9 mouse cellular contexts compared by ENCODE assay signal in genomic region chr11:101171721-101172433, GRCm38 (mm10). TPM values are rescaled to one million over a fixed set of nuclear protein-coding genes. Genes with fewer than 3 reads are reported as not detected.
DNase-seq lines count a peak whose midpoint lies in the region; ATAC-seq and TF ChIP-seq lines count a peak whose summit lies in the region.
"Had no signal": no experiment of that assay in that cellular context is flagged by ENCODE, and none has a peak within 500 bp of the region (broad histone marks: within the 10 kb centered on the region; RNA-seq: fewer than 3 reads in every experiment).

No protein-coding gene starts in this region.

- peak overlapping the region; percentile 57 for H3K9ac ChIP-seq in heart, embryonic 15.5 days
- H3K9ac ChIP-seq in liver, embryonic 16.5 days (ENCODE audit: low read depth, low read length) = no peak overlapping the region; the same call in 1 of the 2 replicates

- peak; percentile 59 for DNase-seq in CD4-positive helper T cell, adult 2 months (ENCODE audit: low read depth, low spot score)
- peak; percentile 64 for DNase-seq in adrenal gland, adult 8-10 months
- peak; percentile 84 for DNase-seq in kidney, postnatal 14 days
- peak; percentile 76 for DNase-seq in neural tube, embryonic 10.5 days (ENCODE audit: extremely low spot score, low spot score)
- peak; percentile 71 for DNase-seq in urinary bladder, postnatal 25 days (ENCODE audit: low spot score)

- peak overlapping the region; percentile 71 for H3K4me2 ChIP-seq in heart, embryonic 15.5 days
- peak overlapping the region; percentile 65 for H3K4me2 ChIP-seq in liver, embryonic 16.5 days (ENCODE audit: low read depth, low read length)

- ATAC-seq in heart, embryonic 15.5 days (replicated peaks; ENCODE audit: insufficient number of reproducible peaks, insufficient read depth, low FRiP score, low read depth) = peak; percentile 53
- ATAC-seq in liver, embryonic 16.5 days (ENCODE audit: low read depth) = peak; percentile 43

- no peaks in the 10 kb centered on the region for H3K9me3 ChIP-seq in heart, embryonic 15.5 days (replicated peaks)
- no peaks in the 10 kb centered on the region for H3K9me3 ChIP-seq in liver, embryonic 16.5 days (replicated peaks; ENCODE audit: control insufficient read depth, low read length)

- WGBS in heart, embryonic 15.5 days = under 1% methylated on average over 31 of the region's 31 CpGs
- WGBS in liver, embryonic 16.5 days (ENCODE audit: insufficient replicate concordance) = under 1% methylated on average over 31 of the region's 31 CpGs

- H3K27ac ChIP-seq in embryonic fibroblast, embryonic 13.5 days (ENCODE audit: insufficient read depth, low read length) = peak overlapping the region; percentile 91
- peak overlapping the region; percentile 94 for H3K27ac ChIP-seq in heart, embryonic 15.5 days
- peak overlapping the region; percentile 54 for H3K27ac ChIP-seq in liver, embryonic 16.5 days (ENCODE audit: low read length)

- H3K4me1 ChIP-seq in embryonic fibroblast, embryonic 13.5 days (ENCODE audit: control insufficient read depth, insufficient read depth, low read length) = peaks cover 7% of the 10 kb centered on the region
- H3K4me1 ChIP-seq in heart, embryonic 15.5 days (replicated peaks) = peaks cover 72% of the 10 kb centered on the region
- peaks cover 30% of the 10 kb centered on the region for H3K4me1 ChIP-seq in liver, embryonic 16.5 days (ENCODE audit: control insufficient read depth, low read depth, low read length)

- TF ChIP-seq CTCF in embryonic fibroblast, embryonic 13.5 days (IDR thresholded peaks at IDR 0.05; ENCODE audit: borderline replicate concordance, insufficient read depth, low read length) = no peak

- peak; percentile 87 for TF ChIP-seq POLR2A in embryonic fibroblast, embryonic 13.5 days (IDR thresholded peaks at IDR 0.05; ENCODE audit: low read depth, low read length)

- H3K27me3 ChIP-seq in heart, embryonic 15.5 days = peaks cover 19% of the 10 kb centered on the region
- H3K27me3 ChIP-seq in liver, embryonic 16.5 days (ENCODE audit: control insufficient read depth, insufficient read depth, low read depth, low read length) = peaks cover 99% of the 10 kb centered on the region

- peak overlapping the region; percentile 45 for H3K4me3 ChIP-seq in embryonic fibroblast, embryonic 13.5 days (ENCODE audit: insufficient read depth, low read length)
- peak overlapping the region; percentile 59 for H3K4me3 ChIP-seq in heart, embryonic 15.5 days
- H3K4me3 ChIP-seq in liver, embryonic 16.5 days (ENCODE audit: low read depth, low read length) = peak overlapping the region; percentile 55

- peaks cover 13% of the 10 kb centered on the region for H3K36me3 ChIP-seq in heart, embryonic 15.5 days
- no peaks in the 10 kb centered on the region for H3K36me3 ChIP-seq in liver, embryonic 16.5 days (ENCODE audit: control insufficient read depth, insufficient read depth)

RNA-seq across cellular contexts. Expression of gene Plekhh3, which starts 0.7 kb away (rescaled TPM):
- total RNA-seq in adrenal gland, adult 8-10 months (2022) = 10 to 100 TPM; 26.9 to 44.3 (median 30.4) TPM
- 7.1 and 11.5 TPM in 2 replicates for polyA plus RNA-seq in embryonic fibroblast, embryonic 13.5 days (2011; ENCODE audit: insufficient read length, low read depth, missing spikeins)
- 10.5 and 13.6 TPM in 2 replicates for polyA plus RNA-seq in heart, embryonic 15.5 days (2015; fragmentation: Nextera tagmentation; extraction: Ambion mirVana)
- 1.1 and 1.7 TPM in 2 replicates for polyA plus RNA-seq in liver, embryonic 16.5 days (2015; fragmentation: Nextera tagmentation; extraction: Ambion mirVana)
- total RNA-seq: hematopoietic stem cell, adult 5-6 weeks had no signal

RNA-seq across cellular contexts. Expression of gene Cntnap1, which starts 1.6 kb away (rescaled TPM):
- total RNA-seq in adrenal gland, adult 8-10 months (2022) = 1 to 10 TPM; 5.7 to 7.4 (median 6.4) TPM
- 3.0 TPM in 2 replicates for polyA plus RNA-seq in embryonic fibroblast, embryonic 13.5 days (2011; ENCODE audit: insufficient read length, low read depth, missing spikeins)
- 0.50 and 0.85 TPM in 2 replicates for polyA plus RNA-seq in heart, embryonic 15.5 days (2015; fragmentation: Nextera tagmentation; extraction: Ambion mirVana)
- 0.11 and 0.17 TPM in 2 replicates for polyA plus RNA-seq in liver, embryonic 16.5 days (2015; fragmentation: Nextera tagmentation; extraction: Ambion mirVana)
- total RNA-seq: hematopoietic stem cell, adult 5-6 weeks had no signal

RNA-seq across cellular contexts. Expression of gene Ccr10, which starts 3.4 kb away (rescaled TPM):
- under 1 TPM; 0.15 to 0.70 (median 0.36) TPM for total RNA-seq in adrenal gland, adult 8-10 months (2022)
- not detected in 2 replicates for polyA plus RNA-seq in embryonic fibroblast, embryonic 13.5 days (2011; ENCODE audit: insufficient read length, low read depth, missing spikeins)
- polyA plus RNA-seq in heart, embryonic 15.5 days (2015; fragmentation: Nextera tagmentation; extraction: Ambion mirVana) = 0.28 and 0.38 TPM in 2 replicates
- 0.05 and 0.08 TPM in 2 replicates for polyA plus RNA-seq in liver, embryonic 16.5 days (2015; fragmentation: Nextera tagmentation; extraction: Ambion mirVana)
- total RNA-seq: hematopoietic stem cell, adult 5-6 weeks had no signal

RNA-seq across cellular contexts. Expression of gene Tubg2, which starts 16.2 kb away (rescaled TPM):
- total RNA-seq in adrenal gland, adult 8-10 months (2022) = 10 to 100 TPM in 2 of 4 experiments, 1 to 10 TPM in 2; 6.1 to 11.1 (median 9.9) TPM
- polyA plus RNA-seq in embryonic fibroblast, embryonic 13.5 days (2011; ENCODE audit: insufficient read length, low read depth, missing spikeins) = 5.5 and 6.1 TPM in 2 replicates
- 2.7 and 3.4 TPM in 2 replicates for polyA plus RNA-seq in heart, embryonic 15.5 days (2015; fragmentation: Nextera tagmentation; extraction: Ambion mirVana)
- polyA plus RNA-seq in liver, embryonic 16.5 days (2015; fragmentation: Nextera tagmentation; extraction: Ambion mirVana) = 0.05 and 0.09 TPM in 2 replicates
- total RNA-seq: hematopoietic stem cell, adult 5-6 weeks had no signal

RNA-seq across cellular contexts. Expression of gene Tubg1, which starts 52.1 kb away (rescaled TPM):
- total RNA-seq in adrenal gland, adult 8-10 months (2022) = 10 to 100 TPM; 34.2 to 43.3 (median 36.8) TPM
- polyA plus RNA-seq in embryonic fibroblast, embryonic 13.5 days (2011; ENCODE audit: insufficient read length, low read depth, missing spikeins) = 34.8 and 36.2 TPM in 2 replicates
- 62.1 and 71.6 TPM in 2 replicates for polyA plus RNA-seq in heart, embryonic 15.5 days (2015; fragmentation: Nextera tagmentation; extraction: Ambion mirVana)
- 34.3 and 36.6 TPM in 2 replicates for polyA plus RNA-seq in liver, embryonic 16.5 days (2015; fragmentation: Nextera tagmentation; extraction: Ambion mirVana)

Comparison
In these comparisons a context has a peak if more than half of its experiments do, and no peak if none do; other contexts are left out.
1. Peak in every context shown above with its lines: DNase-seq, ATAC-seq, H3K4me3 ChIP-seq and H3K27ac ChIP-seq.